Mouse (Mus musculus): Measurements from ENCODE around the gene Clptm1l. TPM values are rescaled to one million over a fixed set of nuclear protein-coding genes. Genes with fewer than 3 reads are reported as not detected.
A peak's percentile ranks its signal among the peaks of the same experiment; 100 is the strongest.

Gene Clptm1l
- polyA plus RNA-seq, 1 experiment from 2014 or later: 110 TPM

DNA sequence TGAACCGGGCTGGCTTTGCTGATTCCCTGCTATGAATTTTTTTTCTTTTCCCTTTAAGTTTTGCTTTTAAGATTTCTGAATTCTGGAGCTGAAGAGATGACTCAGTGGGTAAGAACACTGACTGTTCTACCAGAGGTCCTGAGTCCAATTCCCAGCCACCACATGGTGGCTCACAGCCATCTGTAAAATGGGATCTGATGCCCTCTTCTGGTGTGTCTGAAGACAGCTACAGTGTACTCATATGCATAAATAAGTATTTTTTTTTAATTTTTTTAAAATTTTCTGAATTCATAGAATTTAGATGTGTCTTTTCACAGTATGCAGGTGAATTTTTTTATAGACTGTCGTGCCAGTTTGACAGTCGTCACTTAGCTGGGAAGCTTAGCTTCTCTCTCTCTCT lies 28.0 kb downstream of the Clptm1l start:
- H3K27me3 ChIP-seq (ENCODE audit: control insufficient read depth, insufficient read depth, low read length): no peaks in the 10 kb centered on the region
- DNase-seq (ENCODE audit: low spot score) (no peak), ATAC-seq (replicated peaks; ENCODE audit: insufficient number of reproducible peaks, low FRiP score, low TSS enrichment, low read depth) (no peak)
- no peak overlapping the region for H3K9ac ChIP-seq (replicated peaks; ENCODE audit: low read length)
- H3K27ac ChIP-seq (replicated peaks; ENCODE audit: low read depth, low read length): no peak overlapping the region
- H3K4me2 ChIP-seq (ENCODE audit: low read depth, low read length): no peak overlapping the region
- no peaks in the 10 kb centered on the region; the same call in 1 of the 2 replicates for H3K4me1 ChIP-seq (ENCODE audit: control insufficient read depth, insufficient read depth, low read length)
- no peaks in the 10 kb centered on the region for H3K9me3 ChIP-seq (replicated peaks; ENCODE audit: control insufficient read depth, low read length)
- H3K36me3 ChIP-seq (replicated peaks; ENCODE audit: control insufficient read depth, insufficient read depth, low read depth, low read length): no peaks in the 10 kb centered on the region; the same call in 1 of the 2 replicates
- 94% methylated on average over 3 of the region's 3 CpGs for WGBS
- H3K4me3 ChIP-seq (ENCODE audit: low read depth, low read length): no peak overlapping the region

DNA sequence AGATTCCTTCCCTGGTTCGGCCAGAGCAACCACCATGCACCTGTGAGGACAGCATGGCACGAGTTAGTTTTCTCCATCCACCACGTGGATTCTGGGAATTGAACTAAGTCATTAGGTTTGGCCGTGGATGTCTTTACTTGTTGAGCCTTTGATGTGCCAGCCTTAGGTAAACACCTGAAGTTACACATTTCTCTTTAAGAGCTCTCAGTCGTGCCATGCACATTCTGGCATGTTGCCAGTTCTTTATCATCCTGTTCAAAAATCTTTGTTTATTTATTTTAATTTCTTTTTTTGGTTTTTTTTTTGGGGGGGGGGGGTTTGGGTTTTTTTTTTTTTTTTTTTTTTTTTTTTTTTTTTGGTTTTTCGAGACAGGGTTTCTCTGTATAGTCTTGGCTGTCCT lies 34.0 kb downstream of the Clptm1l start:
- no peak for DNase-seq (ENCODE audit: low spot score)
- no peaks in the 10 kb centered on the region for H3K36me3 ChIP-seq (replicated peaks; ENCODE audit: control insufficient read depth, insufficient read depth, low read depth, low read length)
- no peak for ATAC-seq (replicated peaks; ENCODE audit: insufficient number of reproducible peaks, low FRiP score, low TSS enrichment, low read depth)
- H3K4me1 ChIP-seq (ENCODE audit: control insufficient read depth, insufficient read depth, low read length): no peaks in the 10 kb centered on the region
- H3K27ac ChIP-seq (replicated peaks; ENCODE audit: low read depth, low read length): no peak overlapping the region
- H3K9me3 ChIP-seq (replicated peaks; ENCODE audit: control insufficient read depth, low read length): no peaks in the 10 kb centered on the region
- WGBS: 78% methylated on average over 6 of the region's 6 CpGs
- no peak overlapping the region for H3K9ac ChIP-seq (replicated peaks; ENCODE audit: low read length)
- H3K4me3 ChIP-seq (ENCODE audit: low read depth, low read length): no peak overlapping the region
- no peak overlapping the region for H3K4me2 ChIP-seq (ENCODE audit: low read depth, low read length)
- H3K27me3 ChIP-seq (ENCODE audit: control insufficient read depth, insufficient read depth, low read length): no peaks in the 10 kb centered on the region

DNA sequence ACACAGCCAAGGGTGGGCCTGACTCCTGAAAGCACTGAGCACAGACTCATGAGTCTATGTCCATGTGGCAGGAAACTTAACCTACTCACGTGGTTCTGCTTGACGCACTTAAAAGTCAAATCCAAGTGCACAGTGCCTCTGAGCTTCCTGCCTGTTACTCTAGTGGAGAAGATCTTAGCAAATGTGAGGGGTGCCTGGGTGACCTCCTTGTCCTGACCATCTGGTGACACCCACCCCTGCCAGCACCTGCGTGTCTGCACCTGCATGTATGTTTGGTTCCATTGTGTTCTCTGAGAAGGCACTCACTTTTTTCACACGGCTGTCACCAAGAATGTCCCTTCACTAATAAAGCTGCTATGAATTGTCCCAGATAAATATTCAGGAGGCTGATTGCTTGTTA lies 37.5 kb downstream of the Clptm1l start:
- Histone ChIP-seq H3K36me3 (replicated peaks; ENCODE audit: control insufficient read depth, insufficient read depth, low read depth, low read length) (no peaks in the 10 kb centered on the region), H3K9ac (replicated peaks; ENCODE audit: low read length) (no peak overlapping the region), H3K27me3 (ENCODE audit: control insufficient read depth, insufficient read depth, low read length) (no peaks in the 10 kb centered on the region), H3K4me3 (ENCODE audit: low read depth, low read length) (no peak overlapping the region), H3K4me1 (ENCODE audit: control insufficient read depth, insufficient read depth, low read length) (no peaks in the 10 kb centered on the region), H3K27ac (replicated peaks; ENCODE audit: low read depth, low read length) (no peak overlapping the region), H3K4me2 (ENCODE audit: low read depth, low read length) (no peak overlapping the region), H3K9me3 (replicated peaks; ENCODE audit: control insufficient read depth, low read length) (no peaks in the 10 kb centered on the region)
- WGBS: 86% methylated on average over 4 of the region's 4 CpGs
- DNase-seq (ENCODE audit: low spot score) (no peak), ATAC-seq (replicated peaks; ENCODE audit: insufficient number of reproducible peaks, low FRiP score, low TSS enrichment, low read depth) (no peak)

DNA sequence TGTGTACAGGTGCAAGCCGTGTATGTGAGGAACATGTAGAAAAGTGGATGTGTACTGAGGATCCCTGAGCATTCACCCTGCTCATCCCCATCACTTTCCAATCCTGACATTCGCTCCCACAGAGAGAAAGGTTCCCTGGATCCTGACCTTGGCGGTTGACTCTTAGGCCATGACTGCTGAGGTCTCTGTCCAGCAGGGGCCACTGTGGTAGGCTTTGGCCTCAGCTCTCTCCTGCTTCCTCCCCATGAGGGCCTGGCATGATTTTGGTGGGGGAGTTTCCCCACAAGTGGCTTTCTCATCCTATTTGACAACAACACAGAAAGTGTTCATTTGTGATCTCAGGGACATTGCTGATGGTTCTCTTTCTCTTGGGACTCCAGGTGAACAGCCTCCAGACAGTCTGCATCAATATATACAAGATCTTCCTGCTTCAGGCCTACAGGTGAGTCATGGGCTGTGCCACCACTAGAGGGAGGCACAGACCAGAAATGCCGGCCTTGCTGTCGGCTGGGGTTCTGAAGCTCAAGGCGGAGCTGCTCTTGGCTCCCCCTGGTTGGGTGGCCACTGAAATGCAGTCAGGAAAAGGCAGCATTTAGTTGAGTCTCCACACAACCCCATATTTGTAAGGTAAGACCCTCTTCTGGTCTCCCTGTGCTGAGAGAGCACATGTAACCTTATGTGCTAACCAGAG lies 42.7 kb downstream of the Clptm1l start:
- DNase-seq (ENCODE audit: low spot score): peak; percentile 55
- WGBS: 39% methylated on average over 6 of the region's 6 CpGs
- Histone ChIP-seq H3K4me1 (ENCODE audit: control insufficient read depth, insufficient read depth, low read length) (no peaks in the 10 kb centered on the region), H3K4me3 (ENCODE audit: low read depth, low read length) (no peak overlapping the region), H3K4me2 (ENCODE audit: low read depth, low read length) (no peak overlapping the region), H3K27ac (replicated peaks; ENCODE audit: low read depth, low read length) (no peak overlapping the region), H3K27me3 (ENCODE audit: control insufficient read depth, insufficient read depth, low read length) (no peaks in the 10 kb centered on the region), H3K9me3 (replicated peaks; ENCODE audit: control insufficient read depth, low read length) (no peaks in the 10 kb centered on the region), H3K36me3 (replicated peaks; ENCODE audit: control insufficient read depth, insufficient read depth, low read depth, low read length) (no peaks in the 10 kb centered on the region), H3K9ac (replicated peaks; ENCODE audit: low read length) (no peak overlapping the region)
- ATAC-seq (replicated peaks; ENCODE audit: insufficient number of reproducible peaks, low FRiP score, low TSS enrichment, low read depth): no peak

DNA sequence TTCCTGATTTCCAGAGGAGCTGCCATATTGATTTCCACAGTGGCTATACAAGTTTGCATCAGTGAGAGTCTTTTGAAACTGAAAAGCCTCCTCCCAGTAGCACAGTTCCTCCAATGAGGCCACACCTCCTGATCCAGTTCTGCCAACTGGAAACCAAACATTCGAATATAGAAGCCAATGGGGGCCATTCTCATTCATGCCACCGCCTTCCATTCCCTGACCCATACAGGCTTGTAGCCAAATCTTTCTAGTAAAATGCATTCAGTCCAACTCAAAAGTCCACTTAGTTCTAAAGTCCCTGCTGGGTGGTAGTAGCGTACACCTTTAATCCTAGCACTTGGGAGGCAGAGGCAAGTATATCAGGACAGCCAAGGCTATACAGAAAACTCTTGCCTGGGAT lies 49.5 kb downstream of the Clptm1l start:
- 85% methylated on average over 3 of the region's 3 CpGs for WGBS
- H3K9me3 ChIP-seq (replicated peaks; ENCODE audit: control insufficient read depth, low read length): no peaks in the 10 kb centered on the region
- H3K4me3 ChIP-seq (ENCODE audit: low read depth, low read length): no peak overlapping the region
- H3K9ac ChIP-seq (replicated peaks; ENCODE audit: low read length): no peak overlapping the region
- no peaks in the 10 kb centered on the region for H3K4me1 ChIP-seq (ENCODE audit: control insufficient read depth, insufficient read depth, low read length)
- no peak overlapping the region for H3K4me2 ChIP-seq (ENCODE audit: low read depth, low read length)
- DNase-seq (ENCODE audit: low spot score) (no peak), ATAC-seq (replicated peaks; ENCODE audit: insufficient number of reproducible peaks, low FRiP score, low TSS enrichment, low read depth) (no peak)
- no peaks in the 10 kb centered on the region for H3K27me3 ChIP-seq (ENCODE audit: control insufficient read depth, insufficient read depth, low read length)
- H3K27ac ChIP-seq (replicated peaks; ENCODE audit: low read depth, low read length): no peak overlapping the region
- no peaks in the 10 kb centered on the region for H3K36me3 ChIP-seq (replicated peaks; ENCODE audit: control insufficient read depth, insufficient read depth, low read depth, low read length)

DNA sequence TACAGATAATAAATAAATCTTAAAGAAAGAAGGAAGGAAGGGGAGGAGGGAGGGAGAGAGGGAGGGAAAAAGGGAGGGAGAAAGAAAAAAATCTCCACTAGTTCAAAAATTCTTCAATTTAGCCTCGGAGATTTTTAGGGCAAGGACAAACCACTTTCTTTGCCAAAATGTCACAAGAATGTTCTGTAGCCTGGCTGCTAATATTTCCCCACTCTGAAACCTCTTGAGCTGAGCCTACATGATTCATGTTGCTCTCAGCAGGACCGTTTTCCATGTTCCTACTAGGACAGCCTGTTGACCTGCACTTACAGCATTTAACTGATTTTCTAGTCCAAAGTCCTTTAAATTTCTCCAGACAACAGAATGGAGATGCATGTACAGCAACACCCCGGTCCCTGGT lies 51.2 kb downstream of the Clptm1l start:
- H3K4me2 ChIP-seq (ENCODE audit: low read depth, low read length): no peak overlapping the region
- ATAC-seq (replicated peaks; ENCODE audit: insufficient number of reproducible peaks, low FRiP score, low TSS enrichment, low read depth) (no peak), DNase-seq (ENCODE audit: low spot score) (no peak)
- no peak overlapping the region for H3K4me3 ChIP-seq (ENCODE audit: low read depth, low read length)
- no peaks in the 10 kb centered on the region for H3K27me3 ChIP-seq (ENCODE audit: control insufficient read depth, insufficient read depth, low read length)
- WGBS: 78% methylated on average over 3 of the region's 3 CpGs
- H3K4me1 ChIP-seq (ENCODE audit: control insufficient read depth, insufficient read depth, low read length): no peaks in the 10 kb centered on the region
- no peaks in the 10 kb centered on the region for H3K9me3 ChIP-seq (replicated peaks; ENCODE audit: control insufficient read depth, low read length)
- H3K27ac ChIP-seq (replicated peaks; ENCODE audit: low read depth, low read length): no peak overlapping the region
- no peak overlapping the region for H3K9ac ChIP-seq (replicated peaks; ENCODE audit: low read length)
- H3K36me3 ChIP-seq (replicated peaks; ENCODE audit: control insufficient read depth, insufficient read depth, low read depth, low read length): no peaks in the 10 kb centered on the region

DNA sequence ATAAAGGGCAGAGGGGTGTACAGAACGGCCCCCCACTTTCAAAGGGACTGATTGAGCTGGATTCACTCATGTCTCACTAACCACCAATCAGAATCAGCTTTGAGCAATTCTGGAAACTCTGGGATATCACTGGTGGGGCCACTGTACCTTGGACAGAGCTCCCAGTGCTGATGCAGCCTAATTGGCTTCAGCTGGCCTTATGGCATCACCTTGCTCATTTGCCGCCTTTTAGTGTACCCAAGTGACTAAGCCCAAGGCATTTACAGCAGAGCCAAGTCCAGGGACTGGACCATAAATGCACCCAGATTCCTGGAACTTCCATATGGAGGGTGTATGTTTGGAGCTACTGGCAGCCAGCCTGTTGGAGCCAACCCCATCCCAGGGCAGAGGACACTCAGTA lies 55.1 kb downstream of the Clptm1l start:
- no peaks in the 10 kb centered on the region for H3K27me3 ChIP-seq (ENCODE audit: control insufficient read depth, insufficient read depth, low read length)
- H3K9me3 ChIP-seq (replicated peaks; ENCODE audit: control insufficient read depth, low read length): no peaks in the 10 kb centered on the region
- H3K36me3 ChIP-seq (replicated peaks; ENCODE audit: control insufficient read depth, insufficient read depth, low read depth, low read length): no peaks in the 10 kb centered on the region
- no peaks in the 10 kb centered on the region for H3K4me1 ChIP-seq (ENCODE audit: control insufficient read depth, insufficient read depth, low read length)
- no peak overlapping the region for H3K4me3 ChIP-seq (ENCODE audit: low read depth, low read length)
- no peak overlapping the region for H3K27ac ChIP-seq (replicated peaks; ENCODE audit: low read depth, low read length)
- no peak overlapping the region for H3K9ac ChIP-seq (replicated peaks; ENCODE audit: low read length)
- DNase-seq (ENCODE audit: low spot score) (peak; percentile 20), ATAC-seq (replicated peaks; ENCODE audit: insufficient number of reproducible peaks, low FRiP score, low TSS enrichment, low read depth) (no peak)
- 53% methylated on average over 2 of the region's 2 CpGs for WGBS
- H3K4me2 ChIP-seq (ENCODE audit: low read depth, low read length): no peak overlapping the region

DNA sequence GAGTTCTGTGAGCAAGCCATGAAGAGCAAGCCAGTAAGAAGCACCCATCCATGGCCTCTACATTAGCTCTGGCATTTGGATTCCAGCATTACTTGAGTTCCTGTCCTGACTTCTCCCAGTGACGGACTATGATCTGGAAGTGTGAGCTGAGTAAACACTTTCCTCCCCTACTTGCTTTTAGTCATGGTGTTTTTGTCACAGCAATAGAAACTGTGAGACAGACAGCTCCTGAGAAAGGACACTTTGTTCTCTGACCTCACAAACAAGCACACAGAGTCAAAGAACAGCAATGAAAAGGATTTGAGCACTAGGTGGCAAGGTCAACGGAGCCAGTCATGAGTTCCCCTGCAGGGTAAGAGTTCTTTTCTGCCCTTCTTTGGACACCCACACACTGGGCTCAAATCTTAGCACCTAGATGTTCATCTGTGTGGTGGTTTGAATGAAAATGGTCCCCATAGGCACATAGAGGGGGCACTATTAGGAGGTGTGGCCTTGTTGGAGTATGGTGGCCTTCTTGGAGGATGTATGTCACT lies 56.4 kb downstream of the Clptm1l start:
- H3K36me3 ChIP-seq (replicated peaks; ENCODE audit: control insufficient read depth, insufficient read depth, low read depth, low read length): no peaks in the 10 kb centered on the region
- ATAC-seq (replicated peaks; ENCODE audit: insufficient number of reproducible peaks, low FRiP score, low TSS enrichment, low read depth) (no peak), DNase-seq (ENCODE audit: low spot score) (no peak)
- WGBS: 73% methylated on average over 2 of the region's 2 CpGs
- H3K4me1 ChIP-seq (ENCODE audit: control insufficient read depth, insufficient read depth, low read length): no peaks in the 10 kb centered on the region
- no peak overlapping the region for H3K27ac ChIP-seq (replicated peaks; ENCODE audit: low read depth, low read length)
- no peaks in the 10 kb centered on the region for H3K9me3 ChIP-seq (replicated peaks; ENCODE audit: control insufficient read depth, low read length)
- no peak overlapping the region for H3K4me3 ChIP-seq (ENCODE audit: low read depth, low read length)
- H3K27me3 ChIP-seq (ENCODE audit: control insufficient read depth, insufficient read depth, low read length): no peaks in the 10 kb centered on the region
- no peak overlapping the region for H3K4me2 ChIP-seq (ENCODE audit: low read depth, low read length)
- no peak overlapping the region for H3K9ac ChIP-seq (replicated peaks; ENCODE audit: low read length)

Measured in embryonic facial prominence, embryonic 11.5 days (tissue).